Mouse (Mus musculus): Measurements from ENCODE around the gene Focad. TPM values are rescaled to one million over a fixed set of nuclear protein-coding genes. Genes with fewer than 3 reads are reported as not detected.

The Focad gene
- total and polyA plus RNA-seq, 2 experiments from 2014 or later, result 9.2 to 34.1 TPM

DNA sequence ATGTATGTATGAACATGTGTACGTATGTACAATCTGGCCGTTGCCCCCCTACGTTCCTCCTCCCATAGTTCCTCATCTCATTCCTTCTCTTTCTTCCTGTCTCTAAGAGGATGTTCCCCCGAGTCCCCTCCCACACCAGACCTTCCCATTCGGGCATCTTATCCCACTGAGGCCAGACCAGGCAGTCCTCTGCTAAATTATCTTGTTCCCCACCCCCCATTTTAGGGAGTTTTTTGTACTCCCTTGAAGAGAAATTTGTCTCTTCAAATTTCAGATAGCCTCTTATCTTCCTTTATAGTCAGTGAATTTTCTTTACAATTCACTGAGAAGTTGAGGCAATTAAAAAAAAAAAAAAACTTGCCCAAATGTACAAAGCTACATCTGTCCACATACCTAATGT lies 166.9 kb downstream of the Focad start:
- Histone ChIP-seq H3K9me3 (ENCODE audit: low read length) (no peaks in the 10 kb centered on the region), H3K4me2 (ENCODE audit: low read depth, low read length) (no peak overlapping the region), H3K36me3 (ENCODE audit: insufficient read depth, low read length) (no peaks in the 10 kb centered on the region), H3K27ac (no peak overlapping the region), H3K4me3 (ENCODE audit: low read length) (no peak overlapping the region), H3K4me1 (ENCODE audit: insufficient read depth, low read length) (no peaks in the 10 kb centered on the region), H3K27me3 (ENCODE audit: insufficient read depth, low read length) (no peaks in the 10 kb centered on the region), H3K9ac (replicated peaks; ENCODE audit: low read length) (no peak overlapping the region)
- WGBS, result 90% methylated on average over 5 of the region's 5 CpGs
- ATAC-seq (no peak), DNase-seq (ENCODE audit: low spot score) (no peak)
- TF ChIP-seq CTCF (IDR thresholded peaks at IDR 0.05; ENCODE audit: low read depth), result no peak

DNA sequence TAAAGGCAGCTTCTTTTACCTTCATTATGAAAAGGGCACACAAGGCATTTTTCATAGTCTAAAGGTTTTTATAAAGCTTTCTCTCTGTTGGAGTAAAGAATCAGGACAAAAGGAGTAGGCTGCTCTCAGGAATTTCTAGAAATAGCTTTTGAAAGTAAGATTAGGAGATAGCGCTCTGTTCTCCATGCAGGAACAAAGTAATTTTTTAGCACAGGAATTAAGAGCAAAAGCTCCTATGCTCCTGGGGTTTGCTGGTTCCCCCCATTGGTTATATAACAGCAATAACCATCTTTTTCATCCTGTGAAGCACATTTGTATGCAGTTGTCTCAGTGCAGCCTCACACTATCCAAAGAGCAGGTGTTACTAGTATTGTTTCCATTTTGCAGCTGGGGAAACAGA lies 170.1 kb downstream of the Focad start:
- H3K9me3 ChIP-seq (ENCODE audit: low read length), result no peaks in the 10 kb centered on the region
- H3K36me3 ChIP-seq (ENCODE audit: insufficient read depth, low read length), result no peaks in the 10 kb centered on the region
- no peak overlapping the region for H3K4me3 ChIP-seq (ENCODE audit: low read length)
- DNase-seq (ENCODE audit: low spot score) (no peak), ATAC-seq (no peak)
- WGBS, result 81% methylated on average over 1 of the region's 1 CpGs
- H3K9ac ChIP-seq (replicated peaks; ENCODE audit: low read length), result no peak overlapping the region
- no peak for TF ChIP-seq CTCF (IDR thresholded peaks at IDR 0.05; ENCODE audit: low read depth)
- no peaks in the 10 kb centered on the region for H3K27me3 ChIP-seq (ENCODE audit: insufficient read depth, low read length)
- no peaks in the 10 kb centered on the region for H3K4me1 ChIP-seq (ENCODE audit: insufficient read depth, low read length)
- H3K27ac ChIP-seq, result no peak overlapping the region
- H3K4me2 ChIP-seq (ENCODE audit: low read depth, low read length), result no peak overlapping the region

DNA sequence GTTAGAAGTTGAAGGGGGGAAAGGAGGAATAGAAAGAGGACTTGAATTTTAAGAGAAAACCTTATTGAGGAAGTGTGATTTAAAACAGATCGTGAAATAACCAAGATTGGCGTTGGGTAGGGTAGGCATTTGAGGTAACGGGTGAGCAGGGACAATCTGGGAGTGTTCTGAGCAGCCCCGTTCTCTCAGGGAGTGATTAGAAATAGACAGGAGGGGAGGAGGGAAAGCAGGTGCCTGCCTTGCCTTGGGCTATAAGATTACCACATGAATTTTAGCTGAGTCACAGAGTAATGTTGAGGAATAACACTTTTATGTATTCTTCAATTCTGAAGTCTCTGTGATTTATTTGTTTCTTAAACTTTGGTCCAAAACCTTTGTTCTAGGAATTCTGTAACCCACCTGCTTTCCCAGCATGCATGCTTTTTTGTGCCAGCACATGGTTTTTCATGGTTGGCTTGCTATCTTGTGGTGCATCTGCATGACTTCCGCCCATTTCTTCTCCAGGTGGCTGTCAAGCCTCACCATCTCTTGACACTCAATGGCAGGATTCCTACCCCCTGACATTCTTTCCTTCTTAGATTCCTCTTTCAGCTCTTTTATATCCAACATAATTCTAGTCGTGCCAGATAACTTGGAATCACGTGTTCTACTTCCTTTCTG lies 176.1 kb downstream of the Focad start:
- no peak; the same call in 1 of the 2 replicates for ATAC-seq
- Histone ChIP-seq H3K4me1 (ENCODE audit: insufficient read depth, low read length) (no peaks in the 10 kb centered on the region), H3K4me2 (ENCODE audit: low read depth, low read length) (no peak overlapping the region), H3K27me3 (ENCODE audit: insufficient read depth, low read length) (no peaks in the 10 kb centered on the region), H3K9ac (replicated peaks; ENCODE audit: low read length) (no peak overlapping the region), H3K36me3 (ENCODE audit: insufficient read depth, low read length) (no peaks in the 10 kb centered on the region), H3K27ac (no peak overlapping the region), H3K4me3 (ENCODE audit: low read length) (no peak overlapping the region), H3K9me3 (ENCODE audit: low read length) (no peaks in the 10 kb centered on the region)
- no peak for TF ChIP-seq CTCF (IDR thresholded peaks at IDR 0.05; ENCODE audit: low read depth)
- WGBS, result 73% methylated on average over 7 of the region's 7 CpGs
- peak; percentile 12 for DNase-seq (ENCODE audit: low spot score)

DNA sequence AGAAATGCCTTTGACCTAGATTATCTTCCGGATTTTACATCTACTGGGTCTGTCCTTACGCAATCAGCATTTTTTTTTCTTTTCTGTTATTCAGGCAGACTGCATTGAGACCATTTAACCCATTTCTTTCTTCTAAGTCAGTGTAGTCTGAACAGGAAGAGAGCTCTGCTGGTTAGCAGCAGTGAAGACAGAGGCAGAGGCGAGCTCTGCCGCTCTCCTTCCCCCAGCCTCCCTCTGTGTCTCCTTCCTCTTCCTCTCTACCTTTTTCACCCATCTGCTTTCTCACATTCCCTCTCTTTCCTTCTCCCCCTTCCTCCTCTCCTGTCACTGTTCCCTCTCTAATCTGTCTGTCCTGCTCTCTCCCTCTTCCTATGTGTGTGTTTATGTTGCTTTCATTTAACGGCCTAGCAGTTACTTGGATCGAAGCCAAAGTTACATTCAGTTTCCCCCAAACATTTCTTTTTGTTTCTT lies 181.2 kb downstream of the Focad start:
- Histone ChIP-seq H3K9ac (replicated peaks; ENCODE audit: low read length) (no peak overlapping the region), H3K4me2 (ENCODE audit: low read depth, low read length) (no peak overlapping the region), H3K9me3 (ENCODE audit: low read length) (no peaks in the 10 kb centered on the region), H3K4me3 (ENCODE audit: low read length) (no peak overlapping the region), H3K27ac (no peak overlapping the region), H3K27me3 (ENCODE audit: insufficient read depth, low read length) (no peaks in the 10 kb centered on the region), H3K4me1 (ENCODE audit: insufficient read depth, low read length) (no peaks in the 10 kb centered on the region), H3K36me3 (ENCODE audit: insufficient read depth, low read length) (no peaks in the 10 kb centered on the region)
- no peak for TF ChIP-seq CTCF (IDR thresholded peaks at IDR 0.05; ENCODE audit: low read depth)
- ATAC-seq (no peak), DNase-seq (ENCODE audit: low spot score) (no peak)
- WGBS, result 45% methylated on average over 6 of the region's 6 CpGs

DNA sequence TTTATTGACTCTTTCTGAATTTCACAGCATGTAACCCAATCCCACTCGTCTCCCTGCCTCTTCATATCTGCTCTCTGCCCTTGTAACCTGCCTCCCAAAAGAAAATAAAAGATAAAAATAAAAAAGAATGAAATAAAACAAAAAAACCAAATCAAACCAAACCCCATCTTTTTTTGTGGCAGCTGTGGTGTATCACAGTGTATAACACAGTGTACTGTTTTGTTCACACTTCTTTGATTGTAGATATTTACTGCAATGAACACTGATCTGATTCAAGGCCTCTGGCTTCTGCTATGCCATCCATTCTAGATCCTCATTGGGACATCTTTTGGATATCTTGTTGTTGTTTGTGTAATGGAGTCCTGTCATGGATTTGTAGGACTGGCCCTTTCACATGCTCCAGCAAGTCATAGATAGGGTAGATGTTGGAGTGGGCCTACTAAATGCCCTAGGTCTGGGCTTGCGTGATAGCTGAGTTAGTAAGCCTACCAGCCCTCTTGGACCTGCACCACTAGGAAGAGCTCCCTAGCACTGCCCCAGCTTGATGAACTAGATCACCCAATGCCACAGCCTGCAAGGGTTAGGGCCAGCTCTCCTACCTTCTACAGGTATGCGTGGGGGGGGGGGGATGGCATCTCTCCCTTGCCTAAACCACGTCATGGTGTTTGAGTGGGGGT lies 181.8 kb downstream of the Focad start:
- DNase-seq (ENCODE audit: low spot score) (no peak), ATAC-seq (no peak)
- Histone ChIP-seq H3K9ac (replicated peaks; ENCODE audit: low read length) (no peak overlapping the region), H3K27me3 (ENCODE audit: insufficient read depth, low read length) (no peaks in the 10 kb centered on the region), H3K4me1 (ENCODE audit: insufficient read depth, low read length) (no peaks in the 10 kb centered on the region), H3K36me3 (ENCODE audit: insufficient read depth, low read length) (no peaks in the 10 kb centered on the region), H3K27ac (no peak overlapping the region), H3K4me2 (ENCODE audit: low read depth, low read length) (no peak overlapping the region), H3K4me3 (ENCODE audit: low read length) (no peak overlapping the region), H3K9me3 (ENCODE audit: low read length) (no peaks in the 10 kb centered on the region)
- 80% methylated on average over 4 of the region's 4 CpGs for WGBS
- no peak for TF ChIP-seq CTCF (IDR thresholded peaks at IDR 0.05; ENCODE audit: low read depth)

DNA sequence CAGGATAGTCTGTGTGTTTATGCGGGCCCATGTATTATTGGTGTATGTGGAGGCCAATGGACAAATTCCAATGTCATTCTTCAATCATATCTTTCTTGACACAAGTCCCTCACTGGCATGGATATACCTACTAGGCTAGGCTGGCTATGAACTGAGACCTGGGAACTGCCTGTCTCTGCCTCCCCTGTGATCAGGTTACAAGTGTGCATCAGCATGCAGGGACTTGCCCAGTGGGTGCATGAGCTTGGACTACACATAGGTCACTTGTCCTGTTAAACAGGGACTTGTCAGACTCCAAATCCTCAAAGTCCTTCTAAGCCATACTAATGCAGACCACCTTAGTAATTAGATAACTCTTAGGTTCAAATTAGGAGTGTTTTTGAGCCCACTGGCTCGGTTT lies 184.1 kb downstream of the Focad start:
- no peak for ATAC-seq
- DNase-seq (ENCODE audit: low spot score), result no peak
- no peaks in the 10 kb centered on the region for H3K36me3 ChIP-seq (ENCODE audit: insufficient read depth, low read length)
- no peaks in the 10 kb centered on the region for H3K27me3 ChIP-seq (ENCODE audit: insufficient read depth, low read length)
- no peak overlapping the region for H3K4me3 ChIP-seq (ENCODE audit: low read length)
- H3K4me1 ChIP-seq (ENCODE audit: insufficient read depth, low read length), result no peaks in the 10 kb centered on the region
- no peak overlapping the region for H3K9ac ChIP-seq (replicated peaks; ENCODE audit: low read length)
- H3K9me3 ChIP-seq (ENCODE audit: low read length), result no peaks in the 10 kb centered on the region
- no peak overlapping the region for H3K4me2 ChIP-seq (ENCODE audit: low read depth, low read length)
- no peak for TF ChIP-seq CTCF (IDR thresholded peaks at IDR 0.05; ENCODE audit: low read depth)
- 86% methylated on average over 2 of the region's 2 CpGs for WGBS
- no peak overlapping the region for H3K27ac ChIP-seq

DNA sequence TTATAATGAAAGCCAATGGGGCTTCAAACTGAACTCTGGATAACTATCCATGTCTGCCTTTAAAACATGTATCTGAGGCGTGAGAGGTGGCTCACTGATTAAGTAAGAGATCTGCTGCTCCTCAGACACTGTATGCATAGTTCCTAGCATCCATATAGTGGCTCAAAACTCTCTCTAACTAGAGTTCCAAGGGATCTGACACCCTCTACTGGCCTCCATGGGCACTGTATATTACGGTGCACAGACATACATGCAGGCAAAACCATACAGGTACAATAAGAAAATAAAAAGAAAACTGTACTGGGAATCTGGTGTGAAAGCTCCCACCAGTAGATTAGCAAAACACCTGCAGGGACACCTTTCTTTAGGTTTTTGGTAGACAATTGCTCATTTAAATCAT lies 186.1 kb downstream of the Focad start:
- Histone ChIP-seq H3K4me2 (ENCODE audit: low read depth, low read length) (no peak overlapping the region), H3K27ac (no peak overlapping the region), H3K9me3 (ENCODE audit: low read length) (no peaks in the 10 kb centered on the region), H3K4me1 (ENCODE audit: insufficient read depth, low read length) (no peaks in the 10 kb centered on the region), H3K4me3 (ENCODE audit: low read length) (no peak overlapping the region), H3K9ac (replicated peaks; ENCODE audit: low read length) (no peak overlapping the region), H3K27me3 (ENCODE audit: insufficient read depth, low read length) (no peaks in the 10 kb centered on the region), H3K36me3 (ENCODE audit: insufficient read depth, low read length) (no peaks in the 10 kb centered on the region)
- no peak for DNase-seq (ENCODE audit: low spot score)
- no peak for ATAC-seq
- 89% methylated on average over 2 of the region's 2 CpGs for whole genome bisulfite sequencing
- no peak for TF ChIP-seq CTCF (IDR thresholded peaks at IDR 0.05; ENCODE audit: low read depth)

Data from hindbrain, postnatal 0 days (tissue).